Mouse (Mus musculus) stomach, postnatal 0 days (tissue): ENCODE results near the gene Rad54l. TPM values are rescaled to one million over a fixed set of nuclear protein-coding genes. Genes with fewer than 3 reads are reported as not detected.

Source experiments
- ATAC-seq: fragments of 200-750 bp; cut with Nextera tagmentation; 2 replicates; pipeline ENCODE4 v1.8.0; 2017; ENCODE audit not compliant: low FRiP score, low TSS enrichment
- DNase-seq: peaks from one replicate; pipeline ENCODE4 v3.0.0-alpha.2; 2016; ENCODE audit warnings: low spot score
- H3K27ac ChIP-seq: fragments of 300-500 bp; sonication (generic); replicated peaks from 2 replicates; pipeline ENCODE4 v1.5.1; 2014; ENCODE audit warnings: mild to moderate bottlenecking, control low read depth
- H3K27me3 ChIP-seq: fragments of 300-500 bp; sonication (generic); 2 replicates; pipeline ENCODE4 v1.6.1; 2014; ENCODE audit warnings: low read length; ENCODE audit not compliant: control insufficient read depth, insufficient read depth
- H3K36me3 ChIP-seq: fragments of 300-500 bp; sonication (generic); 2 replicates; pipeline ENCODE4 v1.6.1; 2014; ENCODE audit warnings: low read length, mixed read lengths; ENCODE audit not compliant: control insufficient read depth, insufficient read depth
- H3K4me1 ChIP-seq: fragments of 300-500 bp; sonication (generic); replicated peaks from 2 replicates; pipeline ENCODE4 v1.6.1; 2014; ENCODE audit warnings: antibody characterized with exemption; ENCODE audit not compliant: control insufficient read depth, insufficient read depth
- H3K4me2 ChIP-seq: fragments of 300-500 bp; sonication (generic); replicated peaks from 2 replicates; pipeline ENCODE4 v1.6.1; 2014; ENCODE audit warnings: low read depth, mild to moderate bottlenecking, control low read depth, moderate library complexity
- H3K4me3 ChIP-seq: fragments of 300-500 bp; sonication (generic); 2 replicates; pipeline ENCODE4 v1.5.1; 2014; ENCODE audit warnings: low read depth, low read length, control low read depth
- H3K9ac ChIP-seq: fragments of 300-500 bp; sonication (generic); 2 replicates; pipeline ENCODE4 v1.6.1; 2014; ENCODE audit warnings: mild to moderate bottlenecking, low read length, control low read depth, mixed read lengths
- H3K9me3 ChIP-seq: fragments of 300-500 bp; sonication (generic); 2 replicates; pipeline ENCODE4 v1.6.1; 2016; ENCODE audit warnings: low read length; ENCODE audit not compliant: control insufficient read depth
- CTCF ChIP-seq: IDR thresholded peaks from 2 replicates; pipeline ENCODE4 v1.5.1; 2016; ENCODE audit warnings: antibody characterized with exemption, low read depth, mild to moderate bottlenecking, moderate library complexity
- EP300 ChIP-seq: optimal IDR thresholded peaks from 2 replicates; pipeline ENCODE3; 2016; ENCODE audit warnings: antibody characterized with exemption
- WGBS: fragments of 180-500 bp; shearing (Covaris S2); extraction: QIAGEN DNeasy Blood & Tissue Kit; methylation state at CpG from one replicate; pipeline ENCODE4 v1.1.7; 2014; 5-methylcytosine and 5-hydroxymethylcytosine counted together
- polyA plus RNA-seq: library from polyadenylated mRNA; unstranded; fragments of >200 nt; fragmentation: Nextera tagmentation; extraction: Ambion mirVana; gene quantifications from 2 replicates; pipeline ENCODE4 v1.2.1, GENCODE M21; 2015

Gene Rad54l
- polyA plus RNA-seq, 1 experiment from 2014 or later, result 5.1 TPM

- Histone ChIP-seq H3K27ac (no peak overlapping the region), H3K27me3 (no peaks in the 10 kb centered on the region), H3K9ac (no peak overlapping the region), H3K36me3 (0 out of 2 replicates have a peak, but pooled peaks cover 3% of the 10 kb centered on the region), H3K4me1 (no peaks in the 10 kb centered on the region), H3K9me3 (no peaks in the 10 kb centered on the region), H3K4me3 (no peak overlapping the region), H3K4me2 (no peak overlapping the region)
- TF ChIP-seq CTCF (no peak), EP300 (no peak)
- ATAC-seq (peak; percentile 57), DNase-seq (peak; percentile 27)
- WGBS, result 50% methylated on average over 7 of the region's 7 CpGs
Measured at GRCm38 (mm10) chr4:116048130-116048920, 75.2 kb downstream of the Rad54l start.

- no peak for TF ChIP-seq CTCF
- TF ChIP-seq EP300, result no peak
- no peak overlapping the region for H3K4me2 ChIP-seq
- H3K9me3 ChIP-seq, result no peaks in the 10 kb centered on the region
- no peaks in the 10 kb centered on the region for H3K27me3 ChIP-seq
- 71% methylated on average over 1 of the region's 1 CpGs for WGBS
- no peak overlapping the region for H3K9ac ChIP-seq
- no peak overlapping the region for H3K27ac ChIP-seq
- H3K4me3 ChIP-seq, result no peak overlapping the region
- DNase-seq (no peak), ATAC-seq (no peak)
- no peaks in the 10 kb centered on the region for H3K4me1 ChIP-seq
- H3K36me3 ChIP-seq, result 0 out of 2 replicates have a peak, but pooled peaks cover 3% of the 10 kb centered on the region
Measured at GRCm38 (mm10) chr4:116047681-116048080, 75.8 kb downstream of the Rad54l start.

- Histone ChIP-seq H3K36me3 (0 out of 2 replicates have a peak, but pooled peaks cover 3% of the 10 kb centered on the region), H3K4me1 (no peaks in the 10 kb centered on the region), H3K27me3 (no peaks in the 10 kb centered on the region), H3K27ac (no peak overlapping the region), H3K4me3 (no peak overlapping the region), H3K9me3 (no peaks in the 10 kb centered on the region), H3K9ac (no peak overlapping the region), H3K4me2 (no peak overlapping the region)
- ATAC-seq, result no peak
- 84% methylated on average over 2 of the region's 2 CpGs for WGBS
- no peak for DNase-seq
- TF ChIP-seq EP300 (no peak), CTCF (no peak)
Measured at GRCm38 (mm10) chr4:116046604-116047003, 76.9 kb downstream of the Rad54l start.

Other genes starting within 250 kb of the Rad54l start
- gene Kncn, start 239.3 kb downstream of the Rad54l start, polyA plus RNA-seq, result not detected in 2 replicates
- not detected in 2 replicates for gene 6430628N08Rik, start 233.0 kb downstream of the Rad54l start, polyA plus RNA-seq
- gene Dmbx1, start 183.8 kb downstream of the Rad54l start, polyA plus RNA-seq, result 0.02 TPM in 1 of 2 replicates, not detected in the other
- 7.7 and 8.3 TPM in 2 replicates for gene Faah, start 105.8 kb downstream of the Rad54l start, polyA plus RNA-seq
- gene Nsun4, start 69.8 kb downstream of the Rad54l start, polyA plus RNA-seq, result 11.4 and 11.9 TPM in 2 replicates
- 571 and 591 TPM in 2 replicates for gene Uqcrh, start 48.6 kb downstream of the Rad54l start, polyA plus RNA-seq
- 37.4 and 41.1 TPM in 2 replicates for gene Lrrc41, start 48.4 kb downstream of the Rad54l start, polyA plus RNA-seq
- gene Pomgnt1, start 150 bp upstream of the Rad54l start, polyA plus RNA-seq, result 26.6 and 29.6 TPM in 2 replicates
- 1.2 and 1.6 TPM in 2 replicates for gene Lurap1, start 27.6 kb upstream of the Rad54l start, polyA plus RNA-seq
- gene Tspan1, start 43.9 kb upstream of the Rad54l start, polyA plus RNA-seq, result 319 and 330 TPM in 2 replicates
- gene 1700042G07Rik, start 49.7 kb upstream of the Rad54l start, polyA plus RNA-seq, result not detected in 2 replicates
- gene Gm49337, start 49.7 kb upstream of the Rad54l start, polyA plus RNA-seq, result not detected in 2 replicates
- 6.4 and 6.8 TPM in 2 replicates for gene Pik3r3, start 97.9 kb upstream of the Rad54l start, polyA plus RNA-seq